Mouse (Mus musculus): ENCODE data around the gene Anks1. TPM values are rescaled to one million over a fixed set of nuclear protein-coding genes. Genes with fewer than 3 reads are reported as not detected.

Gene Anks1
- polyA plus RNA-seq, 1 experiment from 2014 or later: 18.0 TPM

DNA sequence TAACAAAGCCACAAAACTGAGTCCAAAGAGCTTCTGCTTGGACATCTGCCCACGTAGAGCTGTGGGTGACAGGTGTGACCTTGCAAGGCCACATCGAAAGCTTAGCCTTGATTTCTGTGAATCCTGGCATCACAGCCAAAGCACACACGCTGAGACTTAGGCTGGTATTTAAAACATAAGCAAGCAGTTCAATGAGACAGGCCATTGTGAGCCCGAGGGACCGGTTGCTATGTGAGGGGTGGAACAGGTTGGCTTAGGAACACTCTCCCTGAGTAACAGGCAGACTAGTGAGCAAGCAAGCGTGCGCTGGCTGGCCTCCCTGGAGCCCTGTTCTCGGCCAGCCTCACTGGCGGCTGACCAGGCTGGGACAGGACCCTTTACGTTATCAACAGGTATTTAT lies 112.8 kb downstream of the Anks1 start:
- Histone ChIP-seq H3K4me3 (no peak overlapping the region), H3K4me1 (peaks cover 83% of the 10 kb centered on the region), H3K9me3 (no peaks in the 10 kb centered on the region), H3K36me3 (replicated peaks) (0 out of 2 replicates have a peak, but pooled peaks cover under 1% of the 10 kb centered on the region), H3K27me3 (replicated peaks; ENCODE audit: low read depth, poor library complexity, severe bottlenecking) (no peaks in the 10 kb centered on the region), H3K27ac (replicated peaks) (0 out of 2 replicates have a peak overlapping the region, but pooled peaks have one; percentile 20)
- DNase-seq (ENCODE audit: low spot score): no peak
- WGBS: 75% methylated on average over 10 of the region's 10 CpGs

DNA sequence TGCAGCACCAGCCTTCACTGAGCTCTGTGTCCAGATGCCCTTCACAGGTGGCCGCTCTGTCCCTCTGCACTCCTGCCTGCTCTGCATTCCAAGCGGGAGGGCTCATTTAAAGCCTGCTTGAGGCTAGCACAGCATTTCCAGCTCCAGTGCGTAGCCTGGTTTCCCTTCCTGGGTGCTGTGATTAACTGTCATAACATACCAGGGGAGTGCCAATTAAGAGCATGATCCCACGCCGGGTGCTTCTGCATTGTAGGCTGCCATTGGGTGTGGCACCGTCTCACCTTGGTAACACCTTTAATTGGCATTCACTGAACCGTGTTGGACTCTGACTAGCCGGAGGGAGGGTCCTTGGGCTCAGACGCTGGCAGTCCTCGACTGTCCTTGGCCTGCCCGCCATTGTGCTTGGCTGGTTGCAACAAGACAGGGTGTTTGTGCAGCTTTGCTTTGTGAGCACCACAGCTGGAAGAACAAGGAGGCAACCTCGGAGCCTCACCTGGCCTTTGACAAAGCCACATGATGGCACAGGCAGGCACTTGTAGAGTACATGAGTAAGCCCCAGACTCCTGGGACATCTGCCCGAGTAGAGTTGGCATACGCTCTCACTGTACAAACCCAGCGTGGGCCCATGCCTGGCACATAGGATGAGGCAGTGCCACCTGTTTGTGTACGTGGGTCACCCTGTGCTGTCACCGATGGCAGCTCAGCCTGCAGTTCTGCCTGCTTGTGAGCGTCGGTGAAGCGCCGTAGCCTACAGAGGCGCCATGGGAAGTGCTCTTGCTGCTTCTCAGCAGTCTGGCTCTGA lies 113.9 kb downstream of the Anks1 start:
- Histone ChIP-seq H3K9me3 (no peaks in the 10 kb centered on the region), H3K4me1 (peaks cover 78% of the 10 kb centered on the region), H3K27ac (replicated peaks) (no peak overlapping the region), H3K4me3 (no peak overlapping the region), H3K36me3 (replicated peaks) (peaks cover 6% of the 10 kb centered on the region; the same call in 1 of the 2 replicates), H3K27me3 (replicated peaks; ENCODE audit: low read depth, poor library complexity, severe bottlenecking) (no peaks in the 10 kb centered on the region)
- 87% methylated on average over 22 of the region's 22 CpGs for WGBS
- no peak for DNase-seq (ENCODE audit: low spot score)

DNA sequence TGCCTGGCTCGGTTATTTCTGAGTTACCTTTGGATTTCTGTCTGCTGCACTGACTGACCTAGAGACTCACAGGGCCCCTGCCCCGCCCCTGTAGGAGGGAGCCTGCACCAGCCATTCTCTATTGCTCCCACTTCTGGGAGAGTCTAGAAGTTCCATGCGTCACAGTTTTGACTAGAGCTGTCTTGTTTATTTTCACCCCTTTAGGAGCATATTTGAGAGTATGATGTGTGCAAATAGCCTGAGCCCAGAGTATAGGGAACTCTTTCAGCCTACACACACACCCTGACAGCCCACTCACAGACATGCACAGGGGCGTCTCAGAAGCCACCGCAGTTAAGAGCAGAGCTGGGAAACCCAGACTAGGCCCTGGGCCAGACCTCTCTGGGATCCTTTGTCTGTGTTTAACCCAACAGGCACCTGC lies 116.4 kb downstream of the Anks1 start:
- WGBS: 74% methylated on average over 5 of the region's 5 CpGs
- Histone ChIP-seq H3K27me3 (replicated peaks; ENCODE audit: low read depth, poor library complexity, severe bottlenecking) (no peaks in the 10 kb centered on the region), H3K4me3 (no peak overlapping the region), H3K9me3 (no peaks in the 10 kb centered on the region), H3K27ac (replicated peaks) (peak overlapping the region; percentile 45), H3K36me3 (replicated peaks) (peaks cover 11% of the 10 kb centered on the region), H3K4me1 (peaks cover 74% of the 10 kb centered on the region)
- DNase-seq (ENCODE audit: low spot score): no peak

DNA sequence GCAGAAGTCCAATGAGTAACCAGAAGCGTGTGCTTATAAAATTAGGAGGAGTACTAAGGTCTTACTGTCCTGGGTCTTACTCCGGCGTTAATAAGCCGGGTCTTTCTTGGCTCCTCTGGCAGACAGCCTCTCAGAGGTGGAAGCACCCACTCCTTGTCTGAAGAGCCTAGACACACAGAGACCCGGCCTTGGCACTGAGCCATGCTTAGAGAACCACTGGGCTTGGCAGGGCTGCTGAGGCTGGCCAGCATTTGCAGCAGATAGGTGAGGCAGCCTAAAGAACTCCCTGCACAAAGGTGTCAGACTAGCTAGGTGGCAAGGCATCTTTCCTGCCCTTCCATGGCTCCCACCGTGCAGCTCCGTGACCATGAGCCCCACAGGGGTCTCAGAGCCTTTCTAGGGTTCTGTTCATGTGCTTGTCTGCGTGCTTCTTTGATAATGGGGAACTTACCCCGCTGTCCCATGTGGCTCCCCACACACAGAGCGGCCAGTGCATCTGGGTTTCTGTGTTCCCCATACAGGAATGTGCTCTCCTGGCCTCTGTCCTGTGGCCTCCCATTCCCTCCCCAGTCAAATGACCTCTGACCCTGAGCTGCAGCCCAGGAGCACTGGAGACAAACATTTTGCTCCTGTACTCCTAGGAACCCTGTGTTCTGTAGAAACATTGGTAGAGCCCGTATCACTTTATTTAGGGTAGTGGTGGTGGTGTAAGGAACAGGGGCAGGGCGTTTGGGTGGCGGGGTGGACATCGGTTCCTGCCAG lies 117.2 kb downstream of the Anks1 start:
- WGBS: 79% methylated on average over 14 of the region's 14 CpGs
- H3K4me3 ChIP-seq: no peak overlapping the region
- H3K4me1 ChIP-seq: peaks cover 74% of the 10 kb centered on the region

DNA sequence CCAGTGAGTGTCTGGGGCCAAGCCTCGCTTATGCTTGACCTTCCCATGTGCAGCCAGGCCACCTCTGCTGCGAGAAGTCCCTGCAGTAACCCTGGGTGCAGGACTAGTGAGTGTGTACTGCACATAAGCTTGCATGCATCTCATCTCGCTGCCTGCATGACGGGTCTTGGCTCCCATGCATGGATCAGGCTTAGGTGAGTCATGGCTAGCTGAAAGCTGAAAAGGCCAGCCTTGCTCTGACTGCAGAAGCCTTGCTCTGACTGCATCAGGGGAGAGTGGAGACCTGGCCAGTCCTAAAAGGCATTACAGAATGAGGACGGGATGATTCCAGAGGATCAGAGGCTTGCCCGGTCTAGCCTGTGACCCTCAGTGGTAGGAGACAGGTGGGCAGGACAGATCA lies 118.1 kb downstream of the Anks1 start:
- no peaks in the 10 kb centered on the region for H3K9me3 ChIP-seq
- H3K27me3 ChIP-seq (replicated peaks; ENCODE audit: low read depth, poor library complexity, severe bottlenecking): no peaks in the 10 kb centered on the region
- WGBS: 90% methylated on average over 6 of the region's 6 CpGs
- H3K4me1 ChIP-seq: peaks cover 76% of the 10 kb centered on the region
- H3K36me3 ChIP-seq (replicated peaks): peaks cover 13% of the 10 kb centered on the region
- no peak for DNase-seq (ENCODE audit: low spot score)
- H3K27ac ChIP-seq (replicated peaks): no peak overlapping the region
- H3K4me3 ChIP-seq: no peak overlapping the region

More for the DNA sequence above, 117.2 kb downstream of the Anks1 start:
- Histone ChIP-seq H3K27me3 (replicated peaks; ENCODE audit: low read depth, poor library complexity, severe bottlenecking) (no peaks in the 10 kb centered on the region), H3K36me3 (replicated peaks) (peaks cover 13% of the 10 kb centered on the region), H3K27ac (replicated peaks) (peak overlapping the region; percentile 26), H3K9me3 (no peaks in the 10 kb centered on the region)
- no peak for DNase-seq (ENCODE audit: low spot score)

DNA sequence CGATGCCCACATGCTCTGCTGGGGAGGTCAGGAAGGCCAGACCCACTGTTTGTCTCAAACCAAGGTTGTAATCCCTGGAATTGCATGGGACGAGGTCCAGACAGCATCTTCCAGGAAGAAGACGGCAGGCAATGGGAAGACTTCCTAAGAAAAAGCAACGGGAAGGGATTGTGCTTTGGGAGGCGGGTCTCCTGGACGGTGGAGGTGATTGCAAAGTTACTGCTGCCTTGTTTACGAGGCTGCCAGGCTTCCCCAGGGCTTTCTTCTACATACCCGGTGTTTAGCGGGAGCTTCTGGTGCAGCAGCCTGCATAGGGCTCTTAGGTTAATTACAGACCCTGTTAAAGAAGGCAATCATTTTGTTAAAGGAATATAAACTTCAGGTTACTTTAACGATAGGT lies 119.1 kb downstream of the Anks1 start:
- H3K27ac ChIP-seq (replicated peaks): 0 out of 2 replicates have a peak overlapping the region, but pooled peaks have one; percentile 8

DNA sequence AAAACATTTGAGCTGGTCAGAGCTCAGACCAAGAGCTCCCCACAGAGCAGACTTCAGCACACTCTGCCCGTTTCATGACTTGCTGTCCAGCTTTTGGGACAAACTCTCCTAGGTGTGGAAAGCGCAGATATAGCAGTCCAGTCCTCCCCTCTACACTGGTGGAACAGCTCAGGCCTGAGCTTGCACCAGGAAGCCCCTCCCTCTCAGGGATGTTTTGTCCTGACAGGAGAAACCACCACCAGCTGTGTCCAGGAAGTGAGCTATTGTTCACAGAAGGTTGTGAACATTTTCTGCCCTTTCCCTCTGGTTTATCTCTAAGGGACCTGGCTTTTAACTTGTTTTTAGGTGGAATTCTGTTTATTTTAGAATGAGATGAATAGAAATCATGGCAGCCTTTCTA lies 120.2 kb downstream of the Anks1 start:
- H3K4me1 ChIP-seq: peaks cover 74% of the 10 kb centered on the region
- no peak overlapping the region for H3K4me3 ChIP-seq
- 60% methylated on average over 2 of the region's 2 CpGs for WGBS
- no peaks in the 10 kb centered on the region for H3K27me3 ChIP-seq (replicated peaks; ENCODE audit: low read depth, poor library complexity, severe bottlenecking)
- no peak for DNase-seq (ENCODE audit: low spot score)
- H3K27ac ChIP-seq (replicated peaks): peak overlapping the region; percentile 48
- H3K36me3 ChIP-seq (replicated peaks): peaks cover 13% of the 10 kb centered on the region
- no peaks in the 10 kb centered on the region for H3K9me3 ChIP-seq

More for the DNA sequence above, 119.1 kb downstream of the Anks1 start:
- peaks cover 13% of the 10 kb centered on the region for H3K36me3 ChIP-seq (replicated peaks)
- H3K4me1 ChIP-seq: peaks cover 78% of the 10 kb centered on the region
- no peak for DNase-seq (ENCODE audit: low spot score)
- no peaks in the 10 kb centered on the region for H3K27me3 ChIP-seq (replicated peaks; ENCODE audit: low read depth, poor library complexity, severe bottlenecking)
- WGBS: 70% methylated on average over 10 of the region's 10 CpGs
- no peaks in the 10 kb centered on the region for H3K9me3 ChIP-seq
- no peak overlapping the region for H3K4me3 ChIP-seq

DNA sequence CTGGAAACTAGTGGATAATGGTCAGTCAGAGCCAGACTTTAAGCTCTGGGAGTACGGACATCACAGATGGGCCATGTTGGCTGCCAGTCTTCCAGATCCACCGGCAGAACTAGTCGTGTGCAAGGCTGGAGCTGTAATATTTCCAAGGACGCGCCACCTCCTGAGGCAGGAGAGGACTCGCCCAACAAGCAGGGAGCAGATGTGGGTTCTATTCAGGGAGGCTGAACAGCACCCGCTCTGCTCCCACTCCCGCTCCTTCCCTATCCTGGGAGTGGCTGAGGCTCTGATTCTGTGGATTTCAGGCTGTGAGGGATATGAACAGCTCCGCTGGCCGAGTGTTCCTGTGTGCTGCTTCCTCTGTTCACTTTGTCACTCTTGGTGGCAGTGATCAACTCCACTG lies 121.3 kb downstream of the Anks1 start:
- Histone ChIP-seq H3K4me1 (peaks cover 63% of the 10 kb centered on the region), H3K27ac (replicated peaks) (no peak overlapping the region; the same call in 1 of the 2 replicates), H3K9me3 (no peaks in the 10 kb centered on the region), H3K27me3 (replicated peaks; ENCODE audit: low read depth, poor library complexity, severe bottlenecking) (no peaks in the 10 kb centered on the region), H3K4me3 (no peak overlapping the region), H3K36me3 (replicated peaks) (peaks cover 13% of the 10 kb centered on the region)
- WGBS: 91% methylated on average over 10 of the region's 10 CpGs
- no peak for DNase-seq (ENCODE audit: low spot score)

DNA sequence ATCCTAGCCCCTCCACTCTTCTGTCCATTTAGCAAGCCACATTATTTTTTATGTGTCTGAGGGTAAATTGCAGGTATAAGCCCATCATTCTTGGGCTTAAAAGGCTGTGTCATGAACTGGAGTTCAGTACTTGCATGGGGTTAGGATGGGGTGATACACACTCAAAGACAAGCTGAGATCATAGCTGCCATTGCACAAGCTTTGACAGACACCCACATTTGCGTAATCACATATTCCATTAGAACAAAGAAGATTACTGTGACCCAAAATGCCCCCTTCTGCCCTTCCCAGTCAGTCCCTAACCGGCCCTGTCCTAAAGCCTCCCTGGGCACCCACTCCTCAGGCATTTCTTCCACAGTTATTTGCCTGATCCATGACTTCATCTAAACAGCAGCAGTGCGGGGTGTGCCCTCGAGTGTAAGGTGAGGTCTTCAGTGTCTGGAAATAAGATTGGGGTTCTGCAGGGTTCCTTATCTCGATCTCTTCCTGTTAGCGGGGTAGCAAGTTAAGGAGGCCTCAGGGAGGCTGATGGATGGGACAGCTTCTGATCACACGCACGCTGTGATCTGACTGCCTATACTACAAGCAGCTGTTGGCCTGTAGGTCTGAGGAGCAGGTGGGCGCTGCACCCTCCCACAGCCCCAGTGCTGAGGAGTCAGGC lies 122.3 kb downstream of the Anks1 start:
- WGBS: 83% methylated on average over 9 of the region's 9 CpGs
- no peak for DNase-seq (ENCODE audit: low spot score)
- H3K4me1 ChIP-seq: peaks cover 54% of the 10 kb centered on the region

DNA sequence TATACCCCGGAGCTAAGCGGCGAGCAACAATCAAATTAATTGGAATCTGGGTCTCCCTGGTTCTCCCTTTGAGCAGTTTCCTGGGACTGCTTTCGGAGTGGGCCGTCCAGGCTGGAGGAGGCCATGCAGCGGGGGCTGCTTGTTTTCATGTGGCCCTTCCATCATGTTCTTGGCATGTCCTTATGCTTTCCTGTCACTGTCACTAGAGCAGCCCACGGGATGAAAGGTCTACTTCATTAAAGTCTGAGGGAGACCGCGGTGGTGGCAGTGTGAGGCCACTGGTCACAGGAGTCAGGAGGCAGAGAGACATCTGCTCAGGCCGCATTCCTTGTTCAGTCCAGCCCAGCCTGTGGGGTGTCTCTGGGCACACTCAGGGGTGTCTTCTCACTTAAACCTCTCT lies 123.1 kb downstream of the Anks1 start:
- peak overlapping the region; percentile 74 for H3K27ac ChIP-seq (replicated peaks)
- WGBS: 78% methylated on average over 10 of the region's 10 CpGs
- H3K36me3 ChIP-seq (replicated peaks): peaks cover 10% of the 10 kb centered on the region
- no peak overlapping the region for H3K4me3 ChIP-seq
- no peak for DNase-seq (ENCODE audit: low spot score)
- H3K27me3 ChIP-seq (replicated peaks; ENCODE audit: low read depth, poor library complexity, severe bottlenecking): no peaks in the 10 kb centered on the region
- no peaks in the 10 kb centered on the region for H3K9me3 ChIP-seq
- H3K4me1 ChIP-seq: peaks cover 53% of the 10 kb centered on the region

More for the DNA sequence above, 122.3 kb downstream of the Anks1 start:
- no peaks in the 10 kb centered on the region for H3K9me3 ChIP-seq
- no peak overlapping the region for H3K27ac ChIP-seq (replicated peaks)
- peaks cover 13% of the 10 kb centered on the region for H3K36me3 ChIP-seq (replicated peaks)
- H3K4me3 ChIP-seq: no peak overlapping the region
- H3K27me3 ChIP-seq (replicated peaks; ENCODE audit: low read depth, poor library complexity, severe bottlenecking): no peaks in the 10 kb centered on the region

DNA sequence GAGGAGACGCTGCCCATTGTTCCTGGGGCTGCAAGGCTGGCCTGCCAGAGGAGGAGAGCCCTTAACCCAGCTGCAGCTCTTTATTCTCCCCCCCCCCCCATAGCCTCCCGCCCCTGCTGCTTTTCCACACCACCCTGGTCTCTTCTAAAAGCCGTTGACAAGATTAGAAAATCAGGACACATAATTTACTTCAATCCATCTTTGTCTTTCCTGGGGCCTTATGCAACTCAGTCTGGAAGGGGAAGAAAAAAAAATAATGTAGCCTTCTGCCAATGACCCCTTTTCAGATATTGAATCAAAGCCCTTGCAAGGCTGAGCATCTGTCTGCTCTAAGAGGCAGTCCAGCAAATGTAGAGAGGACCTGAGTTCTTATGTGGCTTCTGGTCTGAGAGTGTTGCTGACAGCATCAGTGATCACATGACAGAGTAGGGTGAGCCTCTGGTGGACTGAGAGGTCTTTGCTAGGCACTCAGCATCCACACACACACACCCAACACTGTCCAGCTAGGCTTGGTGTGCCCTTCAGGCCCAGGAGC lies 124.0 kb downstream of the Anks1 start:
- WGBS: 29% methylated on average over 3 of the region's 3 CpGs
- Histone ChIP-seq H3K4me3 (no peak overlapping the region), H3K27ac (replicated peaks) (peak overlapping the region; percentile 74), H3K9me3 (no peaks in the 10 kb centered on the region), H3K36me3 (replicated peaks) (peaks cover 7% of the 10 kb centered on the region), H3K4me1 (peaks cover 58% of the 10 kb centered on the region), H3K27me3 (replicated peaks; ENCODE audit: low read depth, poor library complexity, severe bottlenecking) (no peaks in the 10 kb centered on the region)
- DNase-seq (ENCODE audit: low spot score): no peak

DNA sequence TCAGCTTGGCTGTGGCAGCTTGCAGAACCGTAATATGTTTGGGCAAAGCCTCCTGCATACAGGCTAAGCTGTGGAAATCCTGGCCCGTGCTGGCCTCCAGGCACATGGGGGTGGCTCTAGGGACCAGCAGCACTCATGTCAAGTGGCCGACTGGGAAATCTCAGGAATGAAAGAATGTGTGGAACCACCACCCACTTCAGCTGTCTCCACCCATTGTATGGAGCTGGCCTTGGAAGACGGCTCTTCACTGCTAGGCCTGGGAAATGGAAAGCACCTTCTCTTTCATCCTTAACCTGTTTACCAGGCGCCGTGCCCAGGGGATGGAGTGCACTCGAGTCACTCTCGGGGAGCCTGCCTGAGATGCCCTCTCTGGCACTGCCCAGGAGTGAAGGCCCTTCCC lies 125.9 kb downstream of the Anks1 start:
- Histone ChIP-seq H3K36me3 (replicated peaks) (peaks cover 21% of the 10 kb centered on the region), H3K4me3 (no peak overlapping the region), H3K9me3 (no peaks in the 10 kb centered on the region), H3K4me1 (peaks cover 48% of the 10 kb centered on the region), H3K27ac (replicated peaks) (0 out of 2 replicates have a peak overlapping the region, but pooled peaks have one; percentile 7), H3K27me3 (replicated peaks; ENCODE audit: low read depth, poor library complexity, severe bottlenecking) (no peaks in the 10 kb centered on the region)
- no peak for DNase-seq (ENCODE audit: low spot score)
- 76% methylated on average over 8 of the region's 8 CpGs for WGBS
